Comparison of ENCODE assay signal across 25 mouse cellular contexts in the genomic region with DNA sequence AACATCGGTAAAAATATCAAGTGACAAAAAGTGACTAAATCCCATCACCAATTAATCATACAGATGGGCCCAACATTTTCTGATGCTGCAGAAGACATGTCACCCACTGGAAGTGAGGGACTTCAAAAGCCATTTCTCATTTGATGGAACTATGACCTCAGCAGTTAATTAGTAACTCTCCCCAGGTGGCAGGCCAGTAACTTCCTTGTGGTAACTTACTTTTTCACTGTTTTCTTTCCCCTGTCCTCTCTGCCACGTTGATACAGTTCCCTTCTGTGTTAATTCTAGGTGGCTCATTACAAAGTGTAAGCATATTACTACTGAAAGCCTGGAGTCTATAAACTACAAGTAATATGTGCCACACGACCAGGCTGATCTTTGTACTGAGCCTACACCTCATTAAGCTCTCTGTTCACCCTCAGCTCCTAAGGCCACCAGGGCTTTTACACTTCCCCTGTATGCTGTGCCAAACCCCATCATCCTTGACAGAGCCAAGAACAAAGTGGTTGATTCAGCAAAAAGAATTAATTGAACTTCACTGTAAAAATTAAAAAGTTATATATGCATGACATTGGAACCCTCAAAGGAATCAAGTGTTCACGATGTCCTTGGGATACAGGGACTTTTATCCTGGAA.
A peak's percentile ranks its signal among the peaks of the same experiment; 100 is the strongest.
DNase-seq lines count a peak whose midpoint lies in the region; ATAC-seq and TF ChIP-seq lines count a peak whose summit lies in the region.
"Had no signal": no experiment of that assay in that cellular context is flagged by ENCODE, and none has a peak within 500 bp of the region (broad histone marks: within the 10 kb centered on the region; RNA-seq: fewer than 3 reads in every experiment).

No protein-coding gene starts in this region.

- intact Hi-C loops in left cerebral cortex, postnatal 10 days (cut with DNase I) = no loop called here

- H3K9me3 ChIP-seq in liver, embryonic 12.5 days (replicated peaks) = no peaks in the 10 kb centered on the region
- H3K9me3 ChIP-seq in intestine, postnatal 0 days (ENCODE audit: control insufficient read depth) = no peaks in the 10 kb centered on the region
- H3K9me3 ChIP-seq in kidney, postnatal 0 days (replicated peaks; ENCODE audit: low read length) = no peaks in the 10 kb centered on the region
- H3K9me3 ChIP-seq: embryonic facial prominence, embryonic 12.5 days; heart, embryonic 15.5 days; limb, embryonic 12.5 days; midbrain, embryonic 15.5 days; neural tube, embryonic 15.5 days had no signal

- TF ChIP-seq POLR2A in liver, adult 2 months (IDR thresholded peaks at IDR 0.05; ENCODE audit: extremely low read depth, insufficient read depth, low read length) = no peak

- no peak overlapping the region for H3K27ac ChIP-seq in liver, adult 2 months (replicated peaks; ENCODE audit: insufficient read depth, low read depth, low read length)
- no peak overlapping the region for H3K27ac ChIP-seq in liver, embryonic 12.5 days
- peak overlapping the region; percentile 73 for H3K27ac ChIP-seq in intestine, postnatal 0 days (ENCODE audit: low read depth, low read length)
- no peak overlapping the region for H3K27ac ChIP-seq in kidney, postnatal 0 days
- H3K27ac ChIP-seq: embryonic facial prominence, embryonic 12.5 days; heart, embryonic 15.5 days; hindbrain, embryonic 14.5 days; limb, embryonic 12.5 days; macrophage; midbrain, embryonic 15.5 days; neural tube, embryonic 15.5 days had no signal

- H3K4me3 ChIP-seq in liver, adult 2 months (ENCODE audit: insufficient read depth, low read depth, low read length) = no peak overlapping the region
- H3K4me3 ChIP-seq in liver, embryonic 12.5 days = no peak overlapping the region
- H3K4me3 ChIP-seq in intestine, postnatal 0 days (ENCODE audit: low read depth, low read length) = no peak overlapping the region
- no peak overlapping the region for H3K4me3 ChIP-seq in kidney, postnatal 0 days (replicated peaks; ENCODE audit: low read depth, low read length)
- H3K4me3 ChIP-seq: embryonic facial prominence, embryonic 12.5 days; heart, embryonic 15.5 days; limb, embryonic 12.5 days; midbrain, embryonic 15.5 days; neural tube, embryonic 15.5 days had no signal

- H3K4me2 ChIP-seq in liver, embryonic 12.5 days = no peak overlapping the region
- no peak overlapping the region for H3K4me2 ChIP-seq in intestine, postnatal 0 days (replicated peaks; ENCODE audit: low read depth)
- H3K4me2 ChIP-seq in kidney, postnatal 0 days (ENCODE audit: low read length) = no peak overlapping the region
- H3K4me2 ChIP-seq: embryonic facial prominence, embryonic 12.5 days; heart, embryonic 15.5 days; hindbrain, embryonic 14.5 days; limb, embryonic 12.5 days; midbrain, embryonic 15.5 days; neural tube, embryonic 15.5 days had no signal

- ATAC-seq in liver, embryonic 12.5 days = no peak
- peak; percentile 80 for ATAC-seq in intestine, postnatal 0 days
- no peak for ATAC-seq in kidney, postnatal 0 days (replicated peaks; ENCODE audit: low FRiP score, low read depth)
- ATAC-seq: CD4-positive, CD25-positive, alpha-beta regulatory T cell, adult 4 months; forebrain, postnatal 0 days; inflammation-experienced regulatory T-cells, adult 6 months; lung, postnatal 0 days; midbrain, embryonic 15.5 days had no signal

- H3K9ac ChIP-seq in liver, adult 2 months (ENCODE audit: low read depth, low read length) = no peak overlapping the region
- H3K9ac ChIP-seq in liver, embryonic 12.5 days = no peak overlapping the region
- no peak overlapping the region for H3K9ac ChIP-seq in intestine, postnatal 0 days (ENCODE audit: low read depth, low read length)
- H3K9ac ChIP-seq in kidney, postnatal 0 days (ENCODE audit: low read depth, low read length) = no peak overlapping the region
- H3K9ac ChIP-seq: embryonic facial prominence, embryonic 12.5 days; forebrain, postnatal 0 days; heart, embryonic 15.5 days; hindbrain, embryonic 14.5 days; limb, embryonic 12.5 days; midbrain, embryonic 15.5 days; neural tube, embryonic 15.5 days had no signal

- DNase-seq in liver, adult 2 months (ENCODE audit: extremely low read depth, low read depth, low spot score) = peak; percentile 72
- peak; percentile 12 for DNase-seq in kidney, postnatal 0 days (ENCODE audit: low spot score)
- DNase-seq in yolk sac, embryonic 10.5 days (ENCODE audit: low spot score) = peak; percentile 13
- DNase-seq in left cerebral cortex, postnatal 10 days (ENCODE audit: extremely low spot score in 1 of 2, low spot score in 2 of 2) = no peak
- DNase-seq in Muller cell, postnatal 12 days (ENCODE audit: inconsistent ontology term) = no peak
- DNase-seq: adrenal gland, adult 2 months; cerebellum, adult 18-20 months; cerebellum, postnatal 14 days; forebrain, postnatal 0 days; gastrocnemius, postnatal 36 days; heart, postnatal 4 days; layer of hippocampus, postnatal 36 days; spleen, adult 18-20 months had no signal

- WGBS in liver, adult 2 months = 52% methylated on average over 4 of the region's 4 CpGs
- 68% methylated on average over 4 of the region's 4 CpGs for WGBS in liver, embryonic 12.5 days (ENCODE audit: insufficient replicate concordance)
- WGBS in intestine, postnatal 0 days = 49% methylated on average over 4 of the region's 4 CpGs
- WGBS in kidney, postnatal 0 days = 49% methylated on average over 4 of the region's 4 CpGs

- peaks cover 5% of the 10 kb centered on the region; the same call in 1 of the 2 replicates for H3K4me1 ChIP-seq in liver, adult 2 months (ENCODE audit: control insufficient read depth, insufficient read depth, low read length)
- peaks cover 4% of the 10 kb centered on the region; the same call in 1 of the 2 replicates for H3K4me1 ChIP-seq in liver, embryonic 12.5 days
- H3K4me1 ChIP-seq in intestine, postnatal 0 days (replicated peaks; ENCODE audit: control insufficient read depth, insufficient read depth, low read length) = no peaks in the 10 kb centered on the region
- H3K4me1 ChIP-seq in kidney, postnatal 0 days (replicated peaks; ENCODE audit: insufficient read depth, low read length) = no peaks in the 10 kb centered on the region
- H3K4me1 ChIP-seq: embryonic facial prominence, embryonic 12.5 days; heart, embryonic 15.5 days; neural tube, embryonic 15.5 days had no signal

- H3K36me3 ChIP-seq in liver, adult 2 months (ENCODE audit: control insufficient read depth, insufficient read depth, low read length) = peaks cover 12% of the 10 kb centered on the region
- peaks cover 9% of the 10 kb centered on the region; the same call in 1 of the 2 replicates for H3K36me3 ChIP-seq in liver, embryonic 12.5 days
- H3K36me3 ChIP-seq in intestine, postnatal 0 days (ENCODE audit: control insufficient read depth, insufficient read depth) = no peaks in the 10 kb centered on the region
- no peaks in the 10 kb centered on the region for H3K36me3 ChIP-seq in kidney, postnatal 0 days (ENCODE audit: insufficient read depth, low read length)
- H3K36me3 ChIP-seq: embryonic facial prominence, embryonic 12.5 days; heart, embryonic 15.5 days; limb, embryonic 12.5 days; midbrain, embryonic 15.5 days; neural tube, embryonic 15.5 days had no signal

- no peak for TF ChIP-seq CTCF in liver, adult 2 months (IDR thresholded peaks at IDR 0.05; ENCODE audit: low read depth, low read length)
- TF ChIP-seq CTCF in intestine, postnatal 0 days (IDR thresholded peaks at IDR 0.05; ENCODE audit: low read depth) = no peak
- no peak for TF ChIP-seq CTCF in kidney, postnatal 0 days (IDR thresholded peaks at IDR 0.05; ENCODE audit: low read depth)

- no peaks in the 10 kb centered on the region for H3K79me2 ChIP-seq in liver, adult 2 months (ENCODE audit: control insufficient read depth, insufficient read depth, low read length)

- H3K27me3 ChIP-seq in liver, adult 2 months (ENCODE audit: control insufficient read depth, insufficient read depth, low read length) = no peaks in the 10 kb centered on the region
- H3K27me3 ChIP-seq in liver, embryonic 12.5 days (replicated peaks) = no peaks in the 10 kb centered on the region
- no peaks in the 10 kb centered on the region for H3K27me3 ChIP-seq in intestine, postnatal 0 days (replicated peaks; ENCODE audit: control insufficient read depth, insufficient read depth, low read length)
- no peaks in the 10 kb centered on the region for H3K27me3 ChIP-seq in kidney, postnatal 0 days (ENCODE audit: insufficient read depth, low read length)
- H3K27me3 ChIP-seq: embryonic facial prominence, embryonic 12.5 days; heart, embryonic 15.5 days; limb, embryonic 12.5 days; midbrain, embryonic 15.5 days; neural tube, embryonic 15.5 days had no signal

Comparison
In these comparisons a context has a peak if more than half of its experiments do, and no peak if none do; other contexts are left out.
1. DNase-seq: peak in liver, adult 2 months (single experiment), kidney, postnatal 0 days (single experiment) and yolk sac, embryonic 10.5 days (single experiment); none in left cerebral cortex, postnatal 10 days (0 of 2) and Muller cell, postnatal 12 days (single experiment).